Mouse (Mus musculus) neural tube, embryonic 12.5 days (tissue): ENCODE measurements around the gene Baiap2l2. TPM values are rescaled to one million over a fixed set of nuclear protein-coding genes. Genes with fewer than 3 reads are reported as not detected.

Source experiments
- ATAC-seq: fragments of 200-750 bp; cut with Nextera tagmentation; 2 replicates; pipeline ENCODE4 v1.8.0; 2017; ENCODE audit warnings: low read depth, mild to moderate bottlenecking, moderate TSS enrichment, moderate library complexity; ENCODE audit not compliant: low FRiP score
- H3K27ac ChIP-seq: fragments of 300-500 bp; sonication (generic); 2 replicates; pipeline ENCODE4 v1.5.1; 2016
- H3K27me3 ChIP-seq: fragments of 300-500 bp; sonication (generic); replicated peaks from 2 replicates; pipeline ENCODE4 v1.6.1; 2016; ENCODE audit warnings: mild to moderate bottlenecking
- H3K36me3 ChIP-seq: fragments of 300-500 bp; sonication (generic); 2 replicates; pipeline ENCODE4 v1.6.1; 2016; ENCODE audit warnings: mild to moderate bottlenecking
- H3K4me1 ChIP-seq: fragments of 300-500 bp; sonication (generic); 2 replicates; pipeline ENCODE4 v1.6.1; 2016
- H3K4me2 ChIP-seq: fragments of 300-500 bp; sonication (generic); replicated peaks from 2 replicates; pipeline ENCODE4 v1.6.1; 2016; ENCODE audit warnings: mild to moderate bottlenecking
- H3K4me3 ChIP-seq: fragments of 300-500 bp; sonication (generic); 2 replicates; pipeline ENCODE4 v1.5.1; 2016
- H3K9ac ChIP-seq: fragments of 300-500 bp; sonication (generic); 2 replicates; pipeline ENCODE4 v1.6.1; 2016; ENCODE audit warnings: mild to moderate bottlenecking
- H3K9me3 ChIP-seq: fragments of 300-500 bp; sonication (generic); 2 replicates; pipeline ENCODE4 v1.6.1; 2016; ENCODE audit warnings: mild to moderate bottlenecking
- WGBS: fragments of 180-500 bp; shearing (Covaris S2); methylation state at CpG from one replicate; pipeline ENCODE4 v1.1.7; 2016; 5-methylcytosine and 5-hydroxymethylcytosine counted together
- polyA plus RNA-seq: library from polyadenylated mRNA; unstranded; fragments of >200 nt; fragmentation: Nextera tagmentation; extraction: Ambion mirVana; gene quantifications from 2 replicates; pipeline ENCODE4 v1.2.1, GENCODE M21; 2016

The Baiap2l2 gene
- polyA plus RNA-seq, 1 experiment from 2014 or later = 2.6 TPM

DNA sequence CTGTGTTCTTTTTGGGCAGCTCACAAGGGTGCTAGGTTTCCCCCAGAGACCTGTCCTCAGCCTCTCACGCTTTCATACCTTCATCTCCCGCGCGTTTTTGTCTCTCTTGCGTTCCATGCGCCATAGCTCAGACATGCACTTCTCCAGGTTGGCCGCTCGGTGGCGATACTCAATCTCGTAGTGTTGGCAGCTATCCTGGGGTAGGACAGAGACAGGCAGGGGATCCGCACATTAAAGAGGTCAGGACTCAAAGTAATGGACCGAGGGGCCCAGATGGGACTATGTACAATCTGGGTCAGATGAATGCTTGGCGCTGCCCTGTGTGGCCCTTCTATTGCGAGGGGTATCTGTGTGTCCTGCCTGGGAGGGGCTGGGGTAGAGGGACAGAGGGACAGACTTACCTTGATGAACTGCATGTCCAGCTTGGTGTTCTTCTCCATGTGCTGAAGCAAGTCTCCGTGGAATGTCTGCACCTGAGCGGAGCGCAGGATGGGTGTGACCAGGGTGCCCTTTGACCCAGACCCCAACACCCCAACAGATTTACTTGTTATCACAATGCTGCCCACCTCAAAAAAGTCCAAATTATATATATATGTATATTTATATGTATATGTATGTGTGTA, 14.1 kb downstream of the Baiap2l2 start:
- peak overlapping the region; percentile 35 for H3K4me3 ChIP-seq
- no peak overlapping the region for H3K27ac ChIP-seq
- H3K9ac ChIP-seq = 0 out of 2 replicates have a peak overlapping the region, but pooled peaks have one; percentile 26

DNA sequence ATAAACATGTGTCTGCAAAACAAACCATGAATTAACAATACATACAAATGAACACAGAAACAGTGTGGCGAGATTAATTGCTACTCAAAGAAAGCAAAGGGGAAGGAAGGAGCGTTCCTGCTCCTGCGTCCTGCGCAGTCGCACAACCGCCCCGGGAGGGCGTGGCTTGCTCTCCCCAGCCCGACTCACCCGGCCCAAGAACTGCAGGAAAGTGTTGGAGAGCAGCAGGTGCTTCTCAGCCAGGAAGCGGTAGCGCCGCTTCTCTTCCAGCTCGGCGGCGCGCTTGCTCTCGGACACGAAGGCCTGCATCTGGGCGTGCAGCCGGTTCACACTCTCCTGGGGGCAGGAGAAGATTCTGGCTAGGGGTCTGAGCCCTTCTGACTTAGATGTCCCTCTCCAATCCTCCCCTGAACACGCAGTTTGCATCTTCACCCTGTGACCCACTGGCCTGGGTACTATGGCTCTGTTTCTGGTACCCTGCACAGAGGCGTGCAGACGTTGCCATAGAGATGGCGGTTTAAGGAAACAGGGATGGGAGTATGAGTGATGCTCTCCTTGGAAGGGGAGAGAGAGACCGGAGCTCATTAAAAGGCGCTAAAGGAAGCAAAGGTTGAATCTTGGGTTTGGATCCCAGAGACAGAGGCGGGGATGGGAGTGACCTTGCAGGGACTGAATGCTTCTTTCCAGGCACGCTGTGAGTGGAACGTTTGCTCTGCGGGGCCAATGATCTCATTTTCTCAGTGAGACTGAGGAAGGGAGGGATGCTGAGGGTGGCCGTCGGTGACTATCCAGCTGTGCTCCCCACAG, 14.8 kb downstream of the Baiap2l2 start:
- H3K36me3 ChIP-seq = no peaks in the 10 kb centered on the region

More for the DNA sequence above, 14.1 kb downstream of the Baiap2l2 start:
- H3K4me2 ChIP-seq = peak overlapping the region; percentile 75
- ATAC-seq = peak; percentile 56; the same call in 1 of the 2 replicates
- H3K9me3 ChIP-seq = no peaks in the 10 kb centered on the region
- peaks cover 12% of the 10 kb centered on the region for H3K27me3 ChIP-seq
- 16% methylated on average over 17 of the region's 17 CpGs for WGBS
- H3K36me3 ChIP-seq = no peaks in the 10 kb centered on the region
- peaks cover 9% of the 10 kb centered on the region; the same call in 1 of the 2 replicates for H3K4me1 ChIP-seq

DNA sequence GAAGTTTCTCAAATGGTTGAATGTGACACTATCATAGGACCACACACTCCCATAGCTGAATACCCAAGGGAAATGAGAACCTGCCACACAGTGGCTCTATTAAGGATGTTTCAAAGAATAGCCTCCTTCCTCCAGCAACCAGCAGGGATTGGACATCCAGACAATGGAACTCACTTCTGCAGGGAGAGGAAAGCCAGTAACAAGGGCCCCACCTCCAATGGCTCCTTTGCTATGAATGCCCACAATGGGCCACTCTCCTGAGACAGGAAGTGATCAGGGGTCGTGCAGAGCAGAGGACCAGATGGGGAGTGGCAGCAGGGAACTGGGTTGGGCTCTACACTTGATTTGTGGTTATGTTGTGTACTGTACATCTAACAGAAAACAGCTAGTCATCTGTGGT, 16.8 kb downstream of the Baiap2l2 start:
- Histone ChIP-seq H3K9ac (no peak overlapping the region), H3K4me2 (no peak overlapping the region), H3K27me3 (peaks cover 11% of the 10 kb centered on the region), H3K9me3 (no peaks in the 10 kb centered on the region), H3K27ac (no peak overlapping the region), H3K4me3 (no peak overlapping the region), H3K4me1 (peaks cover 9% of the 10 kb centered on the region; the same call in 1 of the 2 replicates), H3K36me3 (no peaks in the 10 kb centered on the region)
- no peak for ATAC-seq
- WGBS = 27% methylated on average over 1 of the region's 1 CpGs

More for the DNA sequence above, 14.8 kb downstream of the Baiap2l2 start:
- Histone ChIP-seq H3K4me1 (peaks cover 9% of the 10 kb centered on the region; the same call in 1 of the 2 replicates), H3K27ac (no peak overlapping the region), H3K9me3 (no peaks in the 10 kb centered on the region), H3K4me2 (peak overlapping the region; percentile 75), H3K27me3 (peaks cover 12% of the 10 kb centered on the region), H3K9ac (peak overlapping the region; percentile 41), H3K4me3 (peak overlapping the region; percentile 35)
- ATAC-seq = peak; percentile 50; the same call in 1 of the 2 replicates
- WGBS = 2% methylated on average over 33 of the region's 33 CpGs

DNA sequence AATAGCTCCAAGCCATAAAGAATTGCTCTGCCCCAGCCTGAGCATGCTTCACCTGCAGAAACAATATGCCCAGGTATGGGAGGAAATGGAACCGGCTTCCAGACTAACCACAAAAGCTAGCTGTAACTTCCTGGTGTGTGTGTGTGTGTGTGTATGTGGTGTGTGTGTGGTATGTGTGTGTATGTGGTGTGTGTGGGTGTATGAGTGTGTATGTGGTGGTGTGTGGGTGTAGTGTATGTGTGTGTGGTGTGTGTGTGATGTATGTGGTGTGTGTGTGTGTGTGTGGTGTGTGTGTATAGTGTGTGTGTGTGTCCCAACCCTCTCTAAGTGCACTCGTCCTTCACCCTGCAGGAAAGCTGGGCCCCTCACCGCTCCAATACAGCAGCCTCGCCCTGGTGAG, 20.0 kb downstream of the Baiap2l2 start:
- ATAC-seq = no peak
- Histone ChIP-seq H3K9me3 (no peaks in the 10 kb centered on the region), H3K4me1 (peaks cover 18% of the 10 kb centered on the region), H3K4me3 (no peak overlapping the region), H3K27ac (no peak overlapping the region), H3K27me3 (peaks cover 35% of the 10 kb centered on the region), H3K9ac (no peak overlapping the region), H3K36me3 (no peaks in the 10 kb centered on the region), H3K4me2 (no peak overlapping the region)
- WGBS = 73% methylated on average over 4 of the region's 4 CpGs

DNA sequence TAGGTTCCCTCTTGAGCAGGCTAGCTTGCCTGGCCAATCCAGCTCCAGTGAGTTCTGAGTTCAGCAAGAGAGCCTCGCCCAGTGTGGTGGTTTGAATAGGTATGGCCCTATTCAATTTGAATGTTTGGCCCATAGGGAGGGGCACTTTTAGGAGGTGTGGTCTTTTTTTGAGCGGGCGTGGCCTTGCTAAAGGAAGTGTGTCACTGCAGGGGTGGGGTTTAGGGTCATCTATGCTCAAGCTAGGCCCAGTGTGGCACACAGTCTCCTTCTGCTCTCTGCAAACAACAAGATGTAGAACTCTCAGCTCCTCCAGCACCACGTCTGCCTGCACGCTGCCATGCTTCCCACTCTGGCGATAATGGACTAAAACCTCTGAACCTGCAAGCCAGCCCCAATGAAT, 21.6 kb downstream of the Baiap2l2 start:
- peaks cover 18% of the 10 kb centered on the region for H3K4me1 ChIP-seq
- no peaks in the 10 kb centered on the region for H3K36me3 ChIP-seq
- no peak overlapping the region for H3K27ac ChIP-seq
- ATAC-seq = no peak
- H3K27me3 ChIP-seq = peaks cover 51% of the 10 kb centered on the region
- no peak overlapping the region for H3K4me3 ChIP-seq
- H3K9ac ChIP-seq = no peak overlapping the region
- WGBS = 90% methylated on average over 6 of the region's 6 CpGs
- H3K9me3 ChIP-seq = no peaks in the 10 kb centered on the region
- no peak overlapping the region for H3K4me2 ChIP-seq

DNA sequence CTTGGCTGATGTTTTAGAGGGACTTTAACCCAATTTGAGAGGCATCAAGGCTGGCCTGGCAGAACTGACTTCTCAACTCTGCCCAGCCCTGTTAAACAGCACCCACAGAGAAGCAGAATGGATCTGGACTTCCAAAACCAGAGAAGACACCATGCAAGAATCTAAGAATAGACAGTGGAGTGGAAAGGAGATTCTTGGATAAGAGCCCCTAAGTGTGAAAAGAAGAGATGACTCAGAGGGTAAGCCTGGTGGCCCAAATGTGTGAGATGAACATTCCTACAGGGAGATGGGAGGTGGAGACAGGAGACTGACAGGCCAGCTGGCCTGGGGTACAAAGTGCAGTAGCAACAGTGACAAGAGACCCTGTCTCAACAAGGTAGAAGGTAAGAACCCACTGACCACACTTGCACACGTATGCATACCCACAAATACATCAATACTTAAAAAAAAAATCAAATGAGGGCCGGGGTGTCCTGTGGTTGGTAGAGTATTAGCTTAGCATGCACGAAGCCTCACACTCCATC, 22.5 kb downstream of the Baiap2l2 start:
- Histone ChIP-seq H3K9me3 (no peaks in the 10 kb centered on the region), H3K27ac (no peak overlapping the region), H3K9ac (no peak overlapping the region), H3K27me3 (peaks cover 57% of the 10 kb centered on the region), H3K36me3 (no peaks in the 10 kb centered on the region), H3K4me1 (peaks cover 18% of the 10 kb centered on the region), H3K4me2 (no peak overlapping the region), H3K4me3 (no peak overlapping the region)
- WGBS = 93% methylated on average over 3 of the region's 3 CpGs
- ATAC-seq = no peak

DNA sequence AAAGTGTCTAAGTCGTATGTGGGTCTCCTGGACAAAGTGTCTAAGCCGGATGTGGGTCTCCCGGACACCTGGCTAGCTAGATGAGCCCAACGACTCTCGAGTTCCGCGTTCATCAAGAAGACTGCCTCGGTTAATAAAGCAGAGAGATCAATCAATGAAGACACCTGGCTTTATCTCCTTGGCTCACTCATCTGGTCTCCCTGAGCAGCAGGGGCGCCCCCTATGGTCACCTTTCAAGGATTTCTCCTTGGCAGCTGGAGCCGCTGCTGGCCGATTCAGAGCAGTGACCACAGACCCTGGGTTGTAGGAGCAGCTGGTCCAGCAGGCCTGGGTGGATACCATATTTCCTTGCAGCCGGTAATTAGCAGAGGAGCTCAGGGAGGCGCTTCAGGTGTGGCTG, 23.0 kb downstream of the Baiap2l2 start:
- no peaks in the 10 kb centered on the region for H3K9me3 ChIP-seq
- H3K36me3 ChIP-seq = no peaks in the 10 kb centered on the region
- peaks cover 18% of the 10 kb centered on the region for H3K4me1 ChIP-seq
- no peak overlapping the region for H3K9ac ChIP-seq
- H3K4me3 ChIP-seq = no peak overlapping the region
- 24% methylated on average over 13 of the region's 13 CpGs for WGBS
- ATAC-seq = no peak
- no peak overlapping the region for H3K27ac ChIP-seq
- H3K27me3 ChIP-seq = peaks cover 57% of the 10 kb centered on the region
- H3K4me2 ChIP-seq = peak overlapping the region; percentile 100

DNA sequence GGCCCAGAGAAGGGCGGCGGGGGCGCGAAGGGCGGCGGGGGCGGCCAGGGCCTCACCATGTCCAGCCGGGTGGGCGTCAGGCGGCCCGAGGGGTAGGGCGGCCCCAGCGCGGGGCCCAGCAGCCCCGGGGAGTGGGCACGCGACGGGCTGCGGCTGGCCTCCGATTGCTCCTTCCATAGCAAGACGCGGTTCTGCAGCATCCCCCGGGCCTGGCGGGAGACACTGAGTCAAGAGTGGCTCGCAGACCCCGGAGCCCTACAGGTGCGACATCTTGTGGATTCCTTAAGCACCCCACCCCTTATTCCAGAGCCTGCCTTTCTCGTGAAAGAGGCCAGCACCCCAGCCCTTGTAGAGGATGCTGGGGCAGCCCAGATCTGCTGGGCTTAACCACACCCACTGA, 23.6 kb downstream of the Baiap2l2 start:
- peaks cover 57% of the 10 kb centered on the region for H3K27me3 ChIP-seq
- peaks cover 18% of the 10 kb centered on the region for H3K4me1 ChIP-seq
- WGBS = 1% methylated on average over 28 of the region's 28 CpGs
- H3K4me2 ChIP-seq = peak overlapping the region; percentile 100
- ATAC-seq = peak; percentile 38
- peak overlapping the region; percentile 63 for H3K4me3 ChIP-seq
- H3K27ac ChIP-seq = no peak overlapping the region
- no peaks in the 10 kb centered on the region for H3K36me3 ChIP-seq
- no peaks in the 10 kb centered on the region for H3K9me3 ChIP-seq
- H3K9ac ChIP-seq = peak overlapping the region; percentile 71

DNA sequence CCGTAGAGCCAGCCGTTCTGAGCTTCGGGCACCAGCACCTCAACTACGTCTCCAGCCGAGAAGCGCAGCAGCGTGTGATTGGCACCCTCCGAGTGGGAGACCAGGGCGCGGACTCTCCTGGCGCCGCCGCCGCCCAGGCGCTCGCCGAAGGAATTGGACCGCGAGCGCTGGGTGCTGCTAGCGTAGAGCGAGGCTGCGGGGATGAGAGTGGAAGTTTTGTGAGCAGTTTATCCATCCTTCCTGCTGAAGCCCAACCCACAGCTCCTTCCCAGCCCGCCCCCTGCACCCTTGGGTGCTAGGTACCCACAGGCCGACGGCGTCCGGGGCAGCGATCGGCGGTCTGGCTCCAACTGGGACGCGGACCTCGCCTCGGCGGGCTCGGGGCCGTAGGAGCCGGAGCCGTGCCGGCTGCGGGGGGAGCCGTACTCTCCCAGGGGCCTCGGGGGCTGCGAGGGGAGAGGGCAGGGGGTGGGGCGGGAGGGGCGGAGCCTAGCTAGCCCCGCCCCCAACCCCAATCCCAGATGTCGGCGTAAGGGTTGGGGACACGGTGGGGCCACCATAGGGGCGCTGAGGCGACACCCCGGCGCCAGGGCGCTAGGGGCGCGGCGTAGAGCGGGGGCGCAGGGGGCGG, 24.1 kb downstream of the Baiap2l2 start:
- WGBS = 1% methylated on average over 56 of the region's 62 CpGs
- H3K4me3 ChIP-seq = peak overlapping the region; percentile 63
- H3K27me3 ChIP-seq = peaks cover 57% of the 10 kb centered on the region
- peak; percentile 63 for ATAC-seq
- H3K4me2 ChIP-seq = peak overlapping the region; percentile 100
- H3K9me3 ChIP-seq = no peaks in the 10 kb centered on the region
- H3K9ac ChIP-seq = peak overlapping the region; percentile 71
- H3K36me3 ChIP-seq = no peaks in the 10 kb centered on the region
- no peak overlapping the region for H3K27ac ChIP-seq
- peaks cover 18% of the 10 kb centered on the region for H3K4me1 ChIP-seq

DNA sequence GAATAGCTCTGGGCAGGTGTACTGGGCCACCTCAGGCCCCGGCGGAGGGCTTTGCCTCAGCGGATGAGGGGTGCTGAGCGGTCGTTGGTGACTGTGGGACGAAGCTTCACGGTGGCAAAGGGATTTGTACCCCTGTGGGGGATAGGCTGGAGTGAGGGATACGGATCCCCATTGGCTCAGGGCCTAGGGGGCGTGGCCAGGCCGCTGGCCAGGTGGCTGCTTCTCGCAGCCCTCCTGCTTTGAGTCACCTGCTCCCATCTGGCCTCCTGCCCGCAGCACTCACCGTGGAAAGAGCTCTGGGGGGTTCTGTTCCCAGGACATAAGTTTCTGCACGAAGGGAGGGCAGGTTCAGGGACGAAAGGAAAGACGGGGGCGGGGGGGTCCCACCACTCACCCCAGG, 26.8 kb downstream of the Baiap2l2 start:
- no peak for ATAC-seq
- peaks cover 72% of the 10 kb centered on the region for H3K27me3 ChIP-seq
- no peak overlapping the region for H3K9ac ChIP-seq
- no peaks in the 10 kb centered on the region for H3K36me3 ChIP-seq
- no peak overlapping the region for H3K27ac ChIP-seq
- 26% methylated on average over 17 of the region's 17 CpGs for WGBS
- H3K9me3 ChIP-seq = no peaks in the 10 kb centered on the region
- H3K4me3 ChIP-seq = no peak overlapping the region
- H3K4me2 ChIP-seq = no peak overlapping the region
- H3K4me1 ChIP-seq = peaks cover 18% of the 10 kb centered on the region

DNA sequence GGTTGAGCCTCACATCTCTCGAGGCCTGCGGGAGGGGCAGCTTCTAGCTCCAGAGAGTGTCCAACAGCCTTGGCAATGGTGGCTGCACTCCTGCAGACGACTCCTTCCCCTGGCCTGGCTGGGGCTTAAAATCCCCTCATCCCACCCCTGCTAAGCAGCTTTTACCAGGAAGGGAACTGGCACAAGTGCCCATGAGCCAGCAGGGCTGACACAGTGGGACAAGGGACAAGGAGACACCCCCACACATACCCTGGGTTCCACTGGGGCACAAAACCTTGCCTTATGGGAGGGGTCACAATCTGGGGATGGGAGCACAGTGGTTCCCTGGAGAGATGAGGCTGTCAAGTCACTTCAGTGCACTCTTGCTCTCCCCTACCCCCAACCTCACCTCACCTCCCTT, 30.7 kb downstream of the Baiap2l2 start, which contains the start of gene Slc16a8:
TSS of gene Slc16a8 (minus strand) at position 101 of the 400 bp plus-strand sequence.
- peaks cover 2% of the 10 kb centered on the region; the same call in 1 of the 2 replicates for H3K36me3 ChIP-seq
- H3K9ac ChIP-seq = no peak within 1 kb of the TSS
- no peak within 1 kb of the TSS for H3K4me3 ChIP-seq
- H3K27ac ChIP-seq = no peak within 1 kb of the TSS
- H3K4me1 ChIP-seq = peaks cover 12% of the 10 kb centered on the region
- no peak within 1 kb of the TSS for H3K4me2 ChIP-seq
- WGBS = 29% methylated on average over 3 of the region's 3 CpGs
- ATAC-seq = no peak
- H3K9me3 ChIP-seq = no peaks in the 10 kb centered on the region
- peaks cover 66% of the 10 kb centered on the region for H3K27me3 ChIP-seq

DNA sequence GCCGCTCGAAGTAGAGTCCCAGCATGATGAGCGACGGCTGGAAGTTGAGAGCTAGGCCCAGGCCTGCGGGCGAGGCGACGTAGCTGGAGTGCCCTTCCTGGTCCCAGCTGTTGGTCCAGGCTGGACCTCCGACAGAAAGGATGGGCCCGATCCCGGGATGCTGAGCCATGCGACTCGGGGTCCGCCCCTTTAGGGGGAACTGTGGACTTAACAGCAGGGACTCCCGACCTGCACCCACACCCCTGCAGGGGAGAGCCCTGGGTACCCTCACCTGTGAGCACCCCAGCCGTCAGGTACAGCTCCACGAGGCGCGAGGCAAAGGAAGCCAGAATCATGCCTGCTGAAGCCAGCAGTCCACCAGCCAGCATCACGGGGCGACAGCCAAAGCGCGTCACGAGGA, 32.8 kb downstream of the Baiap2l2 start:
- peak overlapping the region; percentile 70 for H3K4me2 ChIP-seq
- 37% methylated on average over 24 of the region's 24 CpGs for WGBS
- H3K4me1 ChIP-seq = peaks cover 12% of the 10 kb centered on the region
- no peak overlapping the region for H3K27ac ChIP-seq
- peak overlapping the region; percentile 33 for H3K4me3 ChIP-seq
- ATAC-seq = 0 out of 2 replicates have a peak, but pooled peaks have one; percentile 16
- H3K36me3 ChIP-seq = peaks cover 22% of the 10 kb centered on the region
- H3K9ac ChIP-seq = peak overlapping the region; percentile 49
- H3K27me3 ChIP-seq = peaks cover 51% of the 10 kb centered on the region
- H3K9me3 ChIP-seq = no peaks in the 10 kb centered on the region
